Mouse (Mus musculus) heart, embryonic 10.5 days (tissue): ENCODE results near the gene Ttll11. TPM values are rescaled to one million over a fixed set of nuclear protein-coding genes. Genes with fewer than 3 reads are reported as not detected.

Source experiments
- DNase-seq: peaks from one replicate; pipeline ENCODE4 v3.0.0-alpha.2; 2017; ENCODE audit warnings: low spot score
- H3K27ac ChIP-seq: fragments of 300-500 bp; sonication (generic); 2 replicates; pipeline ENCODE4 v1.5.1; 2016; ENCODE audit warnings: mild to moderate bottlenecking
- H3K27me3 ChIP-seq: fragments of 300-500 bp; sonication (generic); 2 replicates; pipeline ENCODE4 v1.6.1; 2016; ENCODE audit warnings: mild to moderate bottlenecking; ENCODE audit not compliant: poor library complexity, insufficient read depth, severe bottlenecking
- H3K36me3 ChIP-seq: fragments of 300-500 bp; sonication (generic); 2 replicates; pipeline ENCODE4 v1.6.1; 2016; ENCODE audit warnings: mild to moderate bottlenecking, moderate library complexity
- H3K4me1 ChIP-seq: fragments of 300-500 bp; sonication (generic); 2 replicates; pipeline ENCODE4 v1.6.1; 2016; ENCODE audit warnings: mild to moderate bottlenecking
- H3K4me3 ChIP-seq: fragments of 300-500 bp; sonication (generic); 2 replicates; pipeline ENCODE4 v1.5.1; 2016; ENCODE audit warnings: mild to moderate bottlenecking, moderate library complexity
- H3K9me3 ChIP-seq: fragments of 300-500 bp; sonication (generic); 2 replicates; pipeline ENCODE4 v1.6.1; 2016; ENCODE audit warnings: mild to moderate bottlenecking, moderate library complexity
- WGBS: fragments of 180-500 bp; shearing (Covaris S2); methylation state at CpG from one replicate; pipeline ENCODE4 v1.1.7; 2016; 5-methylcytosine and 5-hydroxymethylcytosine counted together
- polyA plus RNA-seq: library from polyadenylated mRNA; unstranded; fragments of >200 nt; fragmentation: Nextera tagmentation; extraction: Ambion mirVana; gene quantifications from 2 replicates; pipeline ENCODE4 v1.2.1, GENCODE M21; 2016

Gene Ttll11
- polyA plus RNA-seq, result 0.42 and 0.85 TPM in 2 replicates

GRCm38 (mm10) chr2:35979644-35980021 is at the start of gene Ttll11:
Ttll11 (minus strand) TSS chr2:35979913.
- Histone ChIP-seq H3K4me1 (peaks cover 14% of the 10 kb centered on the region), H3K36me3 (no peaks in the 10 kb centered on the region), H3K9me3 (no peaks in the 10 kb centered on the region), H3K27me3 (peaks cover 20% of the 10 kb centered on the region), H3K4me3 (peak within 1 kb of the TSS; percentile 86), H3K27ac (peak within 1 kb of the TSS; percentile 89)
- peak; percentile 97 for DNase-seq
- 1% methylated on average over 37 of the region's 42 CpGs for WGBS

GRCm38 (mm10) chr2:36023291-36023690 is 43.6 kb upstream of the Ttll11 start:
- H3K27ac ChIP-seq, result no peak overlapping the region
- no peaks in the 10 kb centered on the region for H3K36me3 ChIP-seq
- peaks cover 19% of the 10 kb centered on the region for H3K27me3 ChIP-seq
- 39% methylated on average over 3 of the region's 3 CpGs for WGBS
- H3K9me3 ChIP-seq, result no peaks in the 10 kb centered on the region
- H3K4me3 ChIP-seq, result no peak overlapping the region
- no peak for DNase-seq
- peaks cover 11% of the 10 kb centered on the region; the same call in 1 of the 2 replicates for H3K4me1 ChIP-seq

GRCm38 (mm10) chr2:36021385-36022159 is 41.9 kb upstream of the Ttll11 start:
- Histone ChIP-seq H3K9me3 (no peaks in the 10 kb centered on the region), H3K36me3 (no peaks in the 10 kb centered on the region), H3K27me3 (peaks cover 19% of the 10 kb centered on the region), H3K4me1 (peaks cover 11% of the 10 kb centered on the region; the same call in 1 of the 2 replicates), H3K4me3 (peak overlapping the region; percentile 47), H3K27ac (no peak overlapping the region)
- 12% methylated on average over 28 of the region's 32 CpGs for WGBS
- peak; percentile 84 for DNase-seq

GRCm38 (mm10) chr2:36013010-36013409 is 33.3 kb upstream of the Ttll11 start:
- no peaks in the 10 kb centered on the region for H3K36me3 ChIP-seq
- WGBS, result 45% methylated on average over 12 of the region's 12 CpGs
- peaks cover 42% of the 10 kb centered on the region for H3K27me3 ChIP-seq
- no peak overlapping the region for H3K27ac ChIP-seq
- DNase-seq, result no peak
- peaks cover 23% of the 10 kb centered on the region for H3K4me1 ChIP-seq
- no peaks in the 10 kb centered on the region for H3K9me3 ChIP-seq
- no peak overlapping the region for H3K4me3 ChIP-seq

DNA sequence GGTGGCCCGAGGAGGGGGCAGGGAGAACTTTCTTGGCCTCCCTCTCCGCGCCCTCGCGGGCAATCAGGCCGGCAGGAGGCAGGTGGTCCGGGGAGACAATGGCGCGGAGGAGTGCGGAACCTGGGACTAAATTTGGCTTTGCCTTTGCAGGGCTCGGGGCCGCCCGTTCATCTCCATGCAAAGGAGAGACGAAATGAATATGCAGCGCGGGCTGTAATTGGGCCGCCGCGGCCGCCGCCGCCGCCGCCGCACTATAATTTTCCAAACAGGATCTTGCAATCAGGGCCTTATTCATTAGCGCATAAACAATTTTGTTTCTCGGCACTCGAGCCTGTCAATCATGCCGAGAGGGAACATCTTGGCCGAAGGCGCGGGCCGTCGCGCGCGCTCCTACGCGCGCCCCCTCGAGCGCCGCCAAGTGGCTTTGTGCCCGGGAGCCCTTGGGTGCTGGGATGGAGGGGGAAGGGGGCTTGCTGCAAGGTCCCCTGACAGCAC is 31.7 kb upstream of the Ttll11 start:
- Histone ChIP-seq H3K27ac (peak overlapping the region; percentile 76), H3K9me3 (no peaks in the 10 kb centered on the region), H3K27me3 (peaks cover 55% of the 10 kb centered on the region), H3K36me3 (no peaks in the 10 kb centered on the region), H3K4me3 (peak overlapping the region; percentile 65), H3K4me1 (peaks cover 23% of the 10 kb centered on the region)
- no peak for DNase-seq
- under 1% methylated on average over 44 of the region's 44 CpGs for WGBS

GRCm38 (mm10) chr2:36010579-36010978 is 30.9 kb upstream of the Ttll11 start:
- H3K27ac ChIP-seq, result 0 out of 2 replicates have a peak overlapping the region, but pooled peaks have one; percentile 76
- no peak for DNase-seq

DNA sequence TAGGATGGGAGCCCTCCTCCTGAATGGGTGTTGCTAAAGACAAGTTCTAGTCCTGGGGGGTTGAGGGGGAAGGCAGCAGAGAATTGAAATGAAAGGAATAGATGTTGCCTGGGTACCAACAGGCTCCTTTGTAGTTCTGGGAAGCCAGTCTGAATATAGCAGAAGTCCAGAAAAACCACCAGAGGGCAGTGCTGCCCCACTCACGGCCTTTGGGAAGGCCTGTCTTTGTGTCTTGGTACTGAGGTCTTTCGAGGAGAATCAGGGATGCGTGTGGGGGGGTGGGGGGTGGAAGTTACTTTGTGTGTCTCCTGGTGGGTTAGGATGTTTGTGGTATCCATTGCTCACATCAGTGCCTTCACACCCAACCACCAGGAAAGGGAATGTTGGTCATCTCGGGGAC is 29.7 kb upstream of the Ttll11 start:
- no peaks in the 10 kb centered on the region for H3K36me3 ChIP-seq
- DNase-seq, result peak; percentile 88

More at GRCm38 (mm10) chr2:36010579-36010978, 30.9 kb upstream of the Ttll11 start:
- Histone ChIP-seq H3K4me1 (peaks cover 23% of the 10 kb centered on the region), H3K36me3 (no peaks in the 10 kb centered on the region), H3K27me3 (peaks cover 63% of the 10 kb centered on the region), H3K9me3 (no peaks in the 10 kb centered on the region), H3K4me3 (peak overlapping the region; percentile 65; the same call in 1 of the 2 replicates)
- WGBS, result 36% methylated on average over 8 of the region's 8 CpGs

DNA sequence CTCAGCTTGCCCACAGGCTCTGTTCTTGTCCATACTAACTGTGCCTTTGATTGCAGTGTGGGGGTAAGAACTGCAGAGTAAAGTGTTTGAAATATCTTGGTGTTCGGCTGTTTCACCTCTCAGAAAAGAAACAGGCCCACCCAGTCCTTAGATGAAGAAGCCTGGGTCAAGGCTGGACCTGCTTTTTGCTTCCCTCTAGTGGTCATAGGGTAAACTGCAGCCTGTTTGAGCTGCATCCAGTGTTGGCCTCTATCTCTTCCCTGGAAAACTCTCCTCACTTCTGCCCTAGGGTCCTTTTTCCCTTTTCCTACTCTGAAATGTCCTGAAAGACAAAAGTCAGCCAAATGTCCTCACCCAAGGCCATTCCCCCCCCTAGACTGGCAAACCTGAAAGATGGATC is 28.4 kb upstream of the Ttll11 start:
- Histone ChIP-seq H3K4me3 (no peak overlapping the region), H3K9me3 (no peaks in the 10 kb centered on the region), H3K27ac (no peak overlapping the region), H3K36me3 (no peaks in the 10 kb centered on the region), H3K4me1 (peaks cover 27% of the 10 kb centered on the region), H3K27me3 (peaks cover 84% of the 10 kb centered on the region)
- no peak for DNase-seq
- WGBS, result 33% methylated on average over 1 of the region's 1 CpGs

More for the DNA sequence above, 29.7 kb upstream of the Ttll11 start:
- H3K9me3 ChIP-seq, result no peaks in the 10 kb centered on the region
- H3K27me3 ChIP-seq, result peaks cover 74% of the 10 kb centered on the region
- no peak overlapping the region for H3K27ac ChIP-seq
- H3K4me1 ChIP-seq, result peaks cover 25% of the 10 kb centered on the region
- WGBS, result 18% methylated on average over 4 of the region's 4 CpGs
- H3K4me3 ChIP-seq, result 0 out of 2 replicates have a peak overlapping the region, but pooled peaks have one; percentile 9

GRCm38 (mm10) chr2:36002188-36002587 is 22.5 kb upstream of the Ttll11 start:
- Histone ChIP-seq H3K27me3 (peaks cover 56% of the 10 kb centered on the region), H3K4me1 (peaks cover 5% of the 10 kb centered on the region), H3K4me3 (no peak overlapping the region), H3K36me3 (no peaks in the 10 kb centered on the region), H3K27ac (no peak overlapping the region), H3K9me3 (no peaks in the 10 kb centered on the region)
- 39% methylated on average over 6 of the region's 6 CpGs for WGBS
- no peak for DNase-seq

DNA sequence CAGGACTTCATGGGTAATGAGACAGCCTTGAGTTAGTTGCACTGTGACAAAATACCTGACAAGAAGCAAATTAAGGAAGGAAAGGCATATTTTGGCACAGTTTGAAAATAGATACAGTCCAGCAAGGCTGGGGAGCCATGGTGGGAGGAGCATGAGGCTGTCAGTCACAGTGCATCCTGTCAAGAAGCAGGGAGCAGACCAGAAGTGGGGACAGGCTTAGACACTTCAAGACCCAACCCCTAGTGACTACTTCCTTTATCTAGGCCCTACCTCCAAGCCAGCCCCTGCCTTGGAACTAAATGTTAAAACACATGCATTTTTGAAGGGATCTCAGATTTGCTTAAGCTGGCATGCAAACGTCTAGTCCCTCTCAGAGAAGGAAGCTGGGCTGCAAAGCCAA is 20.7 kb upstream of the Ttll11 start:
- Histone ChIP-seq H3K27ac (no peak overlapping the region), H3K4me1 (peaks cover 5% of the 10 kb centered on the region), H3K9me3 (no peaks in the 10 kb centered on the region), H3K4me3 (no peak overlapping the region), H3K36me3 (no peaks in the 10 kb centered on the region), H3K27me3 (peaks cover 51% of the 10 kb centered on the region)
- WGBS, result 39% methylated on average over 1 of the region's 1 CpGs
- no peak for DNase-seq

DNA sequence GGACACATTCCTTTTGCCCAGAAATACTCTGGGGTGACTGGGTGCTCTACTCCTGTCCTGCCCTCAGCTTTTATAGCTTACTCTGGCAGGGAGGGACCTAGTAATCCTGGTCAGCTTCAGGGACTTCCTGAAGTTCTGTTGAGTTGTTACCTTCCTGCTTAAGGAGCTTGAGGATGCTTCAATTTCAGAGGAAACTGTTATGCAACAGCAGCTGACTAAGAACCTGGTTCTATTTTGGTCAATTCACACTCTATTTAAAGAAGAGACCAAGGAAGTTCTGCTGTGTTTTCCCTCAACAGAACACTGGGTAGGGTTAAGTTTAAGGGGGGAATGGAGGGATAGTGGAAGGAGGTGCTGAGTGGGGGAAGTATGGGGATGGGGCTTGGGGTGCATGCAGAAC is 19.5 kb upstream of the Ttll11 start:
- Histone ChIP-seq H3K27me3 (peaks cover 42% of the 10 kb centered on the region), H3K27ac (no peak overlapping the region), H3K4me1 (peaks cover 5% of the 10 kb centered on the region)

GRCm38 (mm10) chr2:35998416-35998815 is 18.7 kb upstream of the Ttll11 start:
- H3K36me3 ChIP-seq, result no peaks in the 10 kb centered on the region
- H3K27me3 ChIP-seq, result peaks cover 34% of the 10 kb centered on the region
- DNase-seq, result no peak
- H3K9me3 ChIP-seq, result no peaks in the 10 kb centered on the region
- no peak overlapping the region for H3K27ac ChIP-seq
- H3K4me3 ChIP-seq, result no peak overlapping the region
- 87% methylated on average over 5 of the region's 5 CpGs for WGBS
- peaks cover 3% of the 10 kb centered on the region; the same call in 1 of the 2 replicates for H3K4me1 ChIP-seq

More for the DNA sequence above, 19.5 kb upstream of the Ttll11 start:
- no peak overlapping the region for H3K4me3 ChIP-seq
- DNase-seq, result no peak
- H3K9me3 ChIP-seq, result no peaks in the 10 kb centered on the region
- no peaks in the 10 kb centered on the region for H3K36me3 ChIP-seq

GRCm38 (mm10) chr2:35996753-35997152 is 17.0 kb upstream of the Ttll11 start:
- WGBS, result 75% methylated on average over 2 of the region's 2 CpGs

More at GRCm38 (mm10) chr2:35996753-35997152, 17.0 kb upstream of the Ttll11 start:
- H3K27ac ChIP-seq, result no peak overlapping the region
- 0 out of 2 replicates have a peak, but pooled peaks cover 25% of the 10 kb centered on the region for H3K27me3 ChIP-seq
- no peak for DNase-seq
- H3K4me3 ChIP-seq, result no peak overlapping the region
- H3K36me3 ChIP-seq, result no peaks in the 10 kb centered on the region
- no peaks in the 10 kb centered on the region for H3K9me3 ChIP-seq
- H3K4me1 ChIP-seq, result peaks cover 3% of the 10 kb centered on the region; the same call in 1 of the 2 replicates
